Mouse (Mus musculus): Measurements from ENCODE around the gene Sox5. TPM values are rescaled to one million over a fixed set of nuclear protein-coding genes. Genes with fewer than 3 reads are reported as not detected.

Gene Sox5
- total RNA-seq, 2 experiments from 2014 or later: 0.51 to 3.1 TPM

- no peak for ATAC-seq (replicated peaks; ENCODE audit: low FRiP score, poor library complexity, severe bottlenecking)
Observed at GRCm38 (mm10) chr6:144457500-144457899, 324.3 kb downstream of the Sox5 start.

GRCm38 (mm10) chr6:144454291-144455276 lies 327.2 kb downstream of the Sox5 start:
- ATAC-seq (replicated peaks; ENCODE audit: low FRiP score, poor library complexity, severe bottlenecking): no peak

- ATAC-seq (replicated peaks; ENCODE audit: low FRiP score, poor library complexity, severe bottlenecking): no peak
Observed at GRCm38 (mm10) chr6:144453605-144454004, 328.2 kb downstream of the Sox5 start.

GRCm38 (mm10) chr6:144453147-144453546 lies 328.6 kb downstream of the Sox5 start:
- ATAC-seq (replicated peaks; ENCODE audit: low FRiP score, poor library complexity, severe bottlenecking): no peak

GRCm38 (mm10) chr6:144452200-144452977 lies 329.4 kb downstream of the Sox5 start:
- ATAC-seq (replicated peaks; ENCODE audit: low FRiP score, poor library complexity, severe bottlenecking): no peak

- no peak for ATAC-seq (replicated peaks; ENCODE audit: low FRiP score, poor library complexity, severe bottlenecking)
Observed at GRCm38 (mm10) chr6:144451631-144452030, 330.1 kb downstream of the Sox5 start.

- no peak for ATAC-seq (replicated peaks; ENCODE audit: low FRiP score, poor library complexity, severe bottlenecking)
Observed at GRCm38 (mm10) chr6:144445761-144446373, 335.9 kb downstream of the Sox5 start.

GRCm38 (mm10) chr6:144444367-144444766 lies 337.4 kb downstream of the Sox5 start:
- ATAC-seq (replicated peaks; ENCODE audit: low FRiP score, poor library complexity, severe bottlenecking): no peak

GRCm38 (mm10) chr6:144443681-144444080 lies 338.1 kb downstream of the Sox5 start:
- no peak for ATAC-seq (replicated peaks; ENCODE audit: low FRiP score, poor library complexity, severe bottlenecking)

- ATAC-seq (replicated peaks; ENCODE audit: low FRiP score, poor library complexity, severe bottlenecking): no peak
Observed at GRCm38 (mm10) chr6:144429276-144429675, 352.5 kb downstream of the Sox5 start.

GRCm38 (mm10) chr6:144408030-144408429 lies 373.7 kb downstream of the Sox5 start:
- no peak for ATAC-seq (replicated peaks; ENCODE audit: low FRiP score, poor library complexity, severe bottlenecking)

GRCm38 (mm10) chr6:144398115-144398514 lies 383.7 kb downstream of the Sox5 start:
- ATAC-seq (replicated peaks; ENCODE audit: low FRiP score, poor library complexity, severe bottlenecking): no peak

GRCm38 (mm10) chr6:144393151-144393550 lies 388.6 kb downstream of the Sox5 start:
- no peak for ATAC-seq (replicated peaks; ENCODE audit: low FRiP score, poor library complexity, severe bottlenecking)

- ATAC-seq (replicated peaks; ENCODE audit: low FRiP score, poor library complexity, severe bottlenecking): no peak
Observed at GRCm38 (mm10) chr6:144389333-144390054, 392.3 kb downstream of the Sox5 start.

- no peak for ATAC-seq (replicated peaks; ENCODE audit: low FRiP score, poor library complexity, severe bottlenecking)
Observed at GRCm38 (mm10) chr6:144387539-144388255, 394.1 kb downstream of the Sox5 start.

GRCm38 (mm10) chr6:144380641-144381040 lies 401.1 kb downstream of the Sox5 start:
- ATAC-seq (replicated peaks; ENCODE audit: low FRiP score, poor library complexity, severe bottlenecking): no peak

- no peak for ATAC-seq (replicated peaks; ENCODE audit: low FRiP score, poor library complexity, severe bottlenecking)
Observed at GRCm38 (mm10) chr6:144380171-144380570, 401.6 kb downstream of the Sox5 start.

- ATAC-seq (replicated peaks; ENCODE audit: low FRiP score, poor library complexity, severe bottlenecking): no peak
Observed at GRCm38 (mm10) chr6:144374810-144375209, 407.0 kb downstream of the Sox5 start.

GRCm38 (mm10) chr6:144370699-144371098 lies 411.1 kb downstream of the Sox5 start:
- peak; percentile 46; the same call in 1 of the 2 replicates for ATAC-seq (replicated peaks; ENCODE audit: low FRiP score, poor library complexity, severe bottlenecking)

Measured in erythroblast, adult 5-6 weeks (primary cell).